Mouse (Mus musculus) liver, embryonic 14.5 days (tissue): ENCODE measurements around the gene Snap25.

Source experiments
- CTCF ChIP-seq: IDR thresholded peaks from 2 replicates; pipeline ENCODE4 v1.5.1; 2016; ENCODE audit warnings: antibody characterized with exemption, low read depth, control low read depth
- EP300 ChIP-seq: IDR thresholded peaks from 2 replicates; pipeline ENCODE4 v1.6.1; 2016; ENCODE audit warnings: antibody characterized with exemption, low read depth

GRCm38 (mm10) chr2:136687316-136687715 lies 25.9 kb upstream of the Snap25 start:
- TF ChIP-seq CTCF (no peak), EP300 (no peak)
